Mouse (Mus musculus) hindbrain, embryonic 13.5 days (tissue): Measurements from ENCODE around the gene Zfp513. TPM values are rescaled to one million over a fixed set of nuclear protein-coding genes. Genes with fewer than 3 reads are reported as not detected.

Experiments
- ATAC-seq: fragments of 200-750 bp; cut with Nextera tagmentation; 2 replicates; pipeline ENCODE4 v1.8.0; 2017; ENCODE audit warnings: moderate TSS enrichment; ENCODE audit not compliant: low FRiP score
- H3K27ac ChIP-seq: fragments of 300-500 bp; sonication (generic); 2 replicates; pipeline ENCODE4 v1.5.1; 2015; ENCODE audit warnings: inconsistent platforms, mild to moderate bottlenecking, moderate library complexity
- H3K27me3 ChIP-seq: fragments of 300-500 bp; sonication (generic); 2 replicates; pipeline ENCODE4 v1.6.1; 2015; ENCODE audit warnings: mild to moderate bottlenecking, inconsistent platforms
- H3K36me3 ChIP-seq: fragments of 300-500 bp; sonication (generic); 2 replicates; pipeline ENCODE4 v1.6.1; 2015; ENCODE audit warnings: mild to moderate bottlenecking, inconsistent platforms
- H3K4me1 ChIP-seq: fragments of 300-500 bp; sonication (generic); replicated peaks from 2 replicates; pipeline ENCODE4 v1.6.1; 2015; ENCODE audit warnings: inconsistent platforms
- H3K4me2 ChIP-seq: fragments of 300-500 bp; sonication (generic); 2 replicates; pipeline ENCODE4 v1.6.1; 2015; ENCODE audit warnings: inconsistent platforms, mild to moderate bottlenecking, moderate library complexity
- H3K4me3 ChIP-seq: fragments of 300-500 bp; sonication (generic); 2 replicates; pipeline ENCODE4 v1.5.1; 2015; ENCODE audit warnings: mild to moderate bottlenecking, inconsistent platforms
- H3K9ac ChIP-seq: fragments of 300-500 bp; sonication (generic); 2 replicates; pipeline ENCODE4 v1.6.1; 2015; ENCODE audit warnings: mild to moderate bottlenecking, inconsistent platforms
- H3K9me3 ChIP-seq: fragments of 300-500 bp; sonication (generic); 2 replicates; pipeline ENCODE4 v1.6.1; 2016; ENCODE audit warnings: inconsistent platforms
- WGBS: fragments of 180-500 bp; shearing (Covaris S2); methylation state at CpG from one replicate; pipeline ENCODE4 v1.1.7; 2015; 5-methylcytosine and 5-hydroxymethylcytosine counted together
- polyA plus RNA-seq: library from polyadenylated mRNA; unstranded; fragments of >200 nt; fragmentation: Nextera tagmentation; extraction: Ambion mirVana; gene quantifications from 2 replicates; pipeline ENCODE4 v1.2.1, GENCODE M21; 2015

The Zfp513 gene
- polyA plus RNA-seq, 1 experiment from 2014 or later = 13.8 TPM

DNA sequence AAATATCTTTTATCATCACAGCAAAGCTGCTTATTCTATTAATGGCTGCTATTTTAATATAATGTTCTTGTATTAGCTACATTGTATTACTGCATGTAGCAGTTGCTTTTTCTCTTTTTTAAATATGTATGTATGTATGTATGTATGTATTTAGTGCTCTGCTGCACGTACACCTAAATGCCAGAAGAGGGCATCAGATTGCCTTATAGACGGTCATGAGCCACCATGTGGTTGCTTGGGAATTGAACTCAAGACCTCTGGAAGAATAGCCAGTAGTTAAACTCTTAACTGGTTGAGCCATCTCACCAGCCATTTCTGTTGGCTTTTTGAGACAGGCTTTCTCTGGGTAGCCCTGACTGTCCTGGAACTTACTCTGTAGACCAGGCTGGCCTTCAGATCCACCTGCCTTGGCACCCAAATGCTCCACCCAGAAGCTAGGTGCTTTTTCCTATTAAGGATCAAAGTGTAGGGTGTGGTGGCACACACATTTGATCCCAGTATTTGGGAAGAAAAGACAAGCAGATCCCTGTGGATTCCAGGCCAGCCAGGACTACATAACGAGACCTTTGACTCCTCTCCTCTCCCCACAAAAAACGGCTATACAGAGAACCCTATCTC, 13.8 kb downstream of the Zfp513 start:
- Histone ChIP-seq H3K27me3 (no peaks in the 10 kb centered on the region), H3K9me3 (no peaks in the 10 kb centered on the region), H3K4me1 (peaks cover 15% of the 10 kb centered on the region), H3K9ac (no peak overlapping the region), H3K27ac (no peak overlapping the region), H3K4me2 (no peak overlapping the region), H3K4me3 (no peak overlapping the region), H3K36me3 (peaks cover 44% of the 10 kb centered on the region)
- 76% methylated on average over 4 of the region's 4 CpGs for WGBS
- ATAC-seq = no peak

DNA sequence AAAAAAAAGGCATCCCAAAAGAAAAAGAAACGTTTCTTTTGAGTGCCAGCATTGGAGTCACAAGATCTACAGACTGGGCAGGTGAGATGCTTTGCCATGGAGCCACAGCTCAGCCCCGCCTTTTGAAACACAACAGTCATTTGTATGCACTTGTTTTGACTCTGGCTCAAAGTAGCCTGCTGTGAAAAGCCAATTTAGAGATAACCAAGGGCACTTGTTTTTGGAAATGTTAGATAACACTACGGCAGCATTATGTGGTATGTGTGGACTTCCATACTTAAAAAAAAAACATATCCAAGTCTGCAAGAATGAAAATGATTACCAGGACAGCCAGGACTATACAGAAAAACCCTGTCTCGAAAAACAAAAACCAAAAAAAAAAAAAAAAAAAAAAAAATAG, 18.4 kb downstream of the Zfp513 start:
- Histone ChIP-seq H3K4me3 (no peak overlapping the region), H3K4me1 (peaks cover 11% of the 10 kb centered on the region), H3K36me3 (peaks cover 19% of the 10 kb centered on the region), H3K27me3 (no peaks in the 10 kb centered on the region), H3K27ac (no peak overlapping the region), H3K9me3 (no peaks in the 10 kb centered on the region), H3K4me2 (no peak overlapping the region), H3K9ac (no peak overlapping the region)
- ATAC-seq = no peak
- WGBS = 69% methylated on average over 4 of the region's 4 CpGs

DNA sequence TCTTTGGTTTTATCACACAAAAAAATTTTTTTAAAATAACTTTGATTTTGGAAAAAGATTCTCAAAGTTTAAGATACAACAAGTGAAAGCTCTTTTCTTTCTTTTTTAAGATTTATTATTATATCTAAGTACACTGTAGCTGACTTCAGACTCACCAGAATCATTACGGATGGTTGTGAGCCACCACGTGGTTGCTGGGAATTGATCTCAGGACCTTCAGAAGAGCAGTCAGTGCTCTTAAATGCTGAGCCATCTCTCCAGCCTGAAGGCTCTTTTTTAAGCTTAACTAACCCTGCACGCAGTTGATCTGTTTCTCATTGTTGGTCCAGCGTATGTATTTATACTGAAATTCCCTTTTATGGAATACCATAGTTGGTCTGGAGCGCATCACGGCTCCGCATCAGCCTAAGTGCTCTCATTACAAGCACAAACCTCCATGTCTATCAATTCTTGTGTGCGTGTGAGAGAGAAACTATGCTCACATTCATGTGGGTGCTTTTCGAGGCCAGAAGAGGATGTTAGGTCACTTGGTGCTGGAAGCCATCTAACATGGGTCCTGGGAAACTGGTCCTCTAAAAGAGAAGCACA, 20.8 kb downstream of the Zfp513 start:
- WGBS = 95% methylated on average over 9 of the region's 9 CpGs
- H3K4me1 ChIP-seq = peaks cover 28% of the 10 kb centered on the region
- H3K9ac ChIP-seq = no peak overlapping the region
- H3K4me2 ChIP-seq = no peak overlapping the region
- no peak for ATAC-seq
- no peak overlapping the region for H3K4me3 ChIP-seq
- H3K27me3 ChIP-seq = no peaks in the 10 kb centered on the region
- H3K36me3 ChIP-seq = 0 out of 2 replicates have a peak, but pooled peaks cover 4% of the 10 kb centered on the region
- H3K27ac ChIP-seq = no peak overlapping the region
- H3K9me3 ChIP-seq = no peaks in the 10 kb centered on the region

DNA sequence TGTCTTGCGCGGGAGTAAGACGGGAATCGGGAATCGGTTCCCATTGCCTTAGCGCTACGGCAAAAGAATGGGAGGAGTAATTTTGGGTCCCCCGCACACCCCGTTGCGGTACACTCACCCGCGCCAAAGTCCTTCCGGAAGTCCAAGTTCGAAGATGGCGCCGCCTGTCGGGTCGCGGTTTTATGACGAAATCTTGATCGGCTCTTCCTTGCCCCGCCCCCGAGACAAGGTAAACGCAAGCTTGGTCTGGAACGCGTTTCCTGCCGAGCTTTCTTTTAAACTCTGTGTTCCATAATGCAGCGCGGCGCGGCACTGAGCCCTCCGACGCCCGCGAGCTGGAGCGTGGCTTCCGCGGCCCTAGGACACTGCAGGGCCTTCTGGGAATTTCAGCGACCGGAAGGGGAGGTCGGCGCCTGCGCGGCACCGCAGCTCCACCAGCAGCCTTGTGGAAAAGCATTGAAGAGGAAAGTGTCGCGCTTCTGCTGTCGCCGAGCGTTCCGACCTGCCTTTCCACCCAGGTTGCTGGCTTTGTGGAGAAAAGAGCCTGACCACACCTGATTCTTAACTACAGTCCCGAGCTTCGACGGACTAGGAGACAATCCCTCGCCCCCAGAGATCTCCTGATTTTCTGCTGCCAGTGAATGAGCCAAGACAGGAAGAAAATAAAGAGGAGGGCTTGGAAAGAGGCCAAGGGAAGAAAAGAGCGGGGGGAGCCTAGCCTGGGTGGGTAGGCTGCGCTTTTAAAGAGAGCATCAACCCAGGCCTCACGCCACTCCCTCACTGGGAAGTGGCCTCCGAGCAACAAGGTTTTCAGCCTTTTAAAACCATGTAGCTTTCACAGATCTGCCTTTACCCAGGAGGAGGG, 22.1 kb downstream of the Zfp513 start, which contains the start of the genes Gm29609 and Gtf3c2:
Gene Gm29609, minus strand, starts transcription at position 146 of the 865 bp plus-strand sequence.
Gene Gtf3c2, minus strand, starts transcription at position 379 of the 865 bp plus-strand sequence.
- Histone ChIP-seq H3K4me1 (peaks cover 28% of the 10 kb centered on the region), H3K27ac (peak within 1 kb of the TSS; percentile 94), H3K9ac (peak within 1 kb of the TSS; percentile 88), H3K9me3 (no peaks in the 10 kb centered on the region), H3K27me3 (no peaks in the 10 kb centered on the region), H3K4me2 (peak within 1 kb of the TSS; percentile 93), H3K4me3 (peak within 1 kb of the TSS; percentile 70), H3K36me3 (peaks cover 5% of the 10 kb centered on the region; the same call in 1 of the 2 replicates)
- WGBS = under 1% methylated on average over 59 of the region's 59 CpGs
- peak; percentile 99 for ATAC-seq

DNA sequence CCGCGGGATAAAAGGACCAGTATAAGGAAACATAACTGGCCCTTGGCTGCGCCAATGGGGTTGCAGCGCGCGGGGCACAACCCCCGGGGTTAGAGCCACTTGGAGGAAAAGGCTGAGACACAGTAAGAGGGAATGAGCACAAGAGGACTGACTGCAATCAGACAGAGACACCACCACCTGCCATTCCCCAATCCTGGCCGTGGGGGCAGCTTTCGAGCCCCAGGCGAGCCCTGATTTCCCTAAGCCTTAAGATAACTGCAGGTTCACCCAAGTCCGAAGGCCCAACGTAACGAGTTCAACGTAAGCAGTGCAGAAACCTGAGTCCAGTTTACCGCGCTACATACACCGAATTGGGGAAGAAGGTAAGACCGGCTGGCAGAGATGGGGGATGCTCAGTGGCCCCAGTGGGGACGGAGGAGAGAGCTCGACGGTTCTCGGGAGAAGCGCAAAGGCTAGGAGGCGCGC, 22.8 kb downstream of the Zfp513 start:
- peak overlapping the region; percentile 70 for H3K4me3 ChIP-seq

DNA sequence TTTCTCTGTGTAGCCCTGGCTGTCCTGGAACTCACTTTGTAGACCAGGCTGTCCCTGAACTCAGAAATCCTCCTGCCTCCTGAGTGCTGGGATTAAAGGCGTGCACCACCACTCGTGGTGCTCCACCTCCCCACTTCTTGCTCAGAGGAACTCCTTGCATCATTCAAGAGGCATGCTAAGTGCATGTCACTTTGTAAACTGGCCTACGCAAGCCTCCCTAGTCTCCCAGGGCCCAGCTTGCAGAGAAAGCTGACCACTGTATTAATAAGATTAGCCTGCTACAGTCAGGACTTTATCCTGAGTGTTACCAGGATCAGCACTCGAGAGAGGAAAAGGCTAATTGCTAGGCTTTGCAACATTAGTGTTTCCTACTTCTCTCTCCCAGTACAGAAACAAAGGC, 33.5 kb downstream of the Zfp513 start:
- no peak overlapping the region for H3K9ac ChIP-seq
- peaks cover 96% of the 10 kb centered on the region for H3K36me3 ChIP-seq

More for the DNA sequence above, 22.8 kb downstream of the Zfp513 start:
- no peaks in the 10 kb centered on the region for H3K27me3 ChIP-seq
- H3K9ac ChIP-seq = peak overlapping the region; percentile 88
- H3K36me3 ChIP-seq = peaks cover 9% of the 10 kb centered on the region
- H3K4me2 ChIP-seq = peak overlapping the region; percentile 93
- ATAC-seq = peak; percentile 85
- WGBS = 2% methylated on average over 25 of the region's 25 CpGs
- H3K4me1 ChIP-seq = peaks cover 28% of the 10 kb centered on the region
- H3K9me3 ChIP-seq = no peaks in the 10 kb centered on the region
- peak overlapping the region; percentile 94 for H3K27ac ChIP-seq

DNA sequence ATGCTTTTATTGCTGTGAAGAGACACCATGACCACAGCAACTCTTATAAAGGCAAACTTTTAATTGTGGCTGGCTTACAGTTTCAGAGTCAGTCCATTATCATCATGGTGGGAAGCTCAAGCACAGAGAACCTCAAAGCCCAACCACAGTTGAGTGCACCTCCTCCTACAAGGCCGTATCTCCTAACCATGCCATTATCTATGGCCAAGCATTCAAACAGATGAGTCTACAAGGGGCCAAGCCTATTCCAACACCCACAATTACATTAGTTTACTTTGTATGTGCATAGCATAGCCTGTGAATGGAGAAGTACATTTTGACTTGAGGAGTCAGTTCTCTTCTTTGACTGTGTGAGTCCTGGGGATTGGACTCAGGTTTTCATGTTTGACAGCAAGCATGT, 37.2 kb downstream of the Zfp513 start:
- no peaks in the 10 kb centered on the region for H3K4me1 ChIP-seq
- no peaks in the 10 kb centered on the region for H3K27me3 ChIP-seq
- no peak overlapping the region for H3K4me3 ChIP-seq
- ATAC-seq = no peak
- H3K27ac ChIP-seq = no peak overlapping the region
- H3K4me2 ChIP-seq = no peak overlapping the region
- 80% methylated on average over 1 of the region's 1 CpGs for WGBS
- H3K36me3 ChIP-seq = peaks cover 94% of the 10 kb centered on the region
- H3K9ac ChIP-seq = no peak overlapping the region
- H3K9me3 ChIP-seq = no peaks in the 10 kb centered on the region

More for the DNA sequence above, 33.5 kb downstream of the Zfp513 start:
- H3K4me3 ChIP-seq = no peak overlapping the region
- no peaks in the 10 kb centered on the region for H3K27me3 ChIP-seq
- H3K4me1 ChIP-seq = no peaks in the 10 kb centered on the region
- no peak for ATAC-seq
- WGBS = 89% methylated on average over 4 of the region's 4 CpGs
- no peak overlapping the region for H3K4me2 ChIP-seq
- H3K9me3 ChIP-seq = no peaks in the 10 kb centered on the region
- H3K27ac ChIP-seq = no peak overlapping the region

DNA sequence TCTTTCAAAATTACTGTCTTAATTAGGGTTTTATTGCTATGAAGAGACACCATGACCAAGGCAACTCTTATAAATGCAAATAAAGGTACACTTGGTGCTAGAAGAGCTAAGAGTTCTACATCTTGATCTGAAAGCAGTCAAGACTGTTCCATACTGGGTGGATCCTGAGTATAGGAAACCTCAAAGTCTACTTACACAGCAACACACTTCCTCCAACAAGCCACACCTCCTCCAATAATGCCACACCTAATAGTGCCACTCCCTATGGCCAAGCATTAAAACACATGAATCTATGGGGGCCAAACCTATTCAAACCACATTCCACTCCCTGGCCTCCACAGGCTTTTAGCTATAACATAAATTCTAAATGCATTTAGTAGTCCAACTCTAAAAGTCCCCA, 39.6 kb downstream of the Zfp513 start:
- Histone ChIP-seq H3K27me3 (no peaks in the 10 kb centered on the region), H3K4me2 (no peak overlapping the region), H3K27ac (no peak overlapping the region), H3K9ac (no peak overlapping the region), H3K9me3 (no peaks in the 10 kb centered on the region), H3K36me3 (peaks cover 94% of the 10 kb centered on the region), H3K4me1 (no peaks in the 10 kb centered on the region), H3K4me3 (no peak overlapping the region)
- no peak for ATAC-seq

DNA sequence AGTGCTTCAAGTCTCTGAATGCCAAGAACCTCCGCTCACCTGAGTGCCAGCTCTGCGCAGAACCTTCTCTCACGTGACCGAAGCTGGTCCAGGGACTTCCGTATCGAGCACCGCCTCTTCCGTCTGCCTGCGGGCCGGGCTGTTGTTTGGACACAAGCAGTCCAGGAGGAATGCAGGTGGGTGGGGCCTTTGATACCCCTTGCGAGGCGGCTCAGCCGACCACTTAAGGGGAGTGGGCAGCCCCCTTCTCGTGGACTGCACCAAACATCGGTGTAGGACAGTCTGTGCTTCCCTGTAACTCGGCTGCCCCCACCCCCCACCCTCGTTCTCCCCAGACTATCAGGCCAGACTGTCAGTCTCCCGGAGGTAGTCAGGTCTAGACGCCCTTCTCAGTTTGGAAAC, 48.0 kb downstream of the Zfp513 start, which contains the start of gene Mpv17:
Gene Mpv17, minus strand, starts transcription at position 100 of the 402 bp plus-strand sequence.
- Histone ChIP-seq H3K27me3 (no peaks in the 10 kb centered on the region), H3K9me3 (no peaks in the 10 kb centered on the region), H3K4me3 (peak within 1 kb of the TSS; percentile 65), H3K4me2 (peak within 1 kb of the TSS; percentile 84), H3K9ac (peak within 1 kb of the TSS; percentile 85), H3K36me3 (peaks cover 36% of the 10 kb centered on the region), H3K27ac (peak within 1 kb of the TSS; percentile 83), H3K4me1 (peaks cover 16% of the 10 kb centered on the region)
- under 1% methylated on average over 19 of the region's 19 CpGs for WGBS
- peak; percentile 96 for ATAC-seq

DNA sequence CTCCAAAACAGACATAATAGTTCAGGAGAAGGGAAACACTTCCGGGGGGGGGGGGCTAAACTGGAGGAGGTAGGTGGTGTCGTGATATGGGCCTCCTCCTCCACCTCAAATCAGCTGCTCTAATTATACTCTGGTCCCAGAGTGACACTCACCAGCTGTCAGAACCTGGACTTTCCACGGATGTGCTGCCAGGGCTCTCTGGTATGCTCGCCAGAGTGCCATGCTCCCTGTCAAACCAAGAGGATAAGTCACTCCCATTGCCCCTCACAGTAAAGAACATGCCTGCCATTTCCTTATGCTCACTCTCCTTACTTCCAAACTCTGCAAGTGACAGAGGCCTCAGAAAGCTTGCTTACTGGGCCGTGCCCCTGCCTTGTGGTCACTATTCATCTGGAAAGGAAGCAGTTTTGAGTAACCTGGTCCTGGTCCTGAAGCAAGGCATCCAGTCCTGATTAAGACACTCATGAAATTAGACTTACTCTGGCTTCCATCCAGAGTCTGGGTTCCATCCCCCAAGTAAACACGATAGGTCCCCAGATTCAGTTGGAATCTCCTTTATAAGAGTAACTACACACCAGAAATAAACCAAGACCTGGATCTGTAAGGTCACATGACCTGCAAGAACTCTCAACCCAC, 48.5 kb downstream of the Zfp513 start:
- WGBS = 41% methylated on average over 6 of the region's 6 CpGs
- peak overlapping the region; percentile 85 for H3K9ac ChIP-seq
- H3K36me3 ChIP-seq = peaks cover 31% of the 10 kb centered on the region
- no peaks in the 10 kb centered on the region for H3K9me3 ChIP-seq
- peak; percentile 26; the same call in 1 of the 2 replicates for ATAC-seq
- peaks cover 16% of the 10 kb centered on the region for H3K4me1 ChIP-seq
- peak overlapping the region; percentile 84 for H3K4me2 ChIP-seq
- no peaks in the 10 kb centered on the region for H3K27me3 ChIP-seq
- peak overlapping the region; percentile 65 for H3K4me3 ChIP-seq
- H3K27ac ChIP-seq = peak overlapping the region; percentile 83

DNA sequence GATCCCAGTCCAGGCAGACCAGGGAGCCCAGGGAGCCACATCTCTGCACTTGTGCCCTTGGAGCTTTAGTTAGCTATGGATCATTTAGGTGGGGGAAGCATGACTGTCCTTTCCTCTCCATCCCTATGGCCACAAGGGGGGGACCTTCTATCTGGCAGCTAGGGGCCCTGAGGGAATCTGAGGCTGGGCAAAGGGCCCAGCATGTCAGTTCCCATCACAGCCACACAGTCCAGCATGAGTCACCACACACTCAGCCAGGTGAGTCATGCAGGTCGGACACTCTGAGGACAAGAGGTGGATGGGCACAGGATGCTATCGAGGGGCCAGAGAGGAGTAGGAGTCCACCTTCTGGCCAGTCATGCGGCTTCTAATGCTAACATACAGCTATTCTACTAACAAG, 50.4 kb downstream of the Zfp513 start:
- Histone ChIP-seq H3K9me3 (no peaks in the 10 kb centered on the region), H3K27ac (no peak overlapping the region), H3K27me3 (no peaks in the 10 kb centered on the region), H3K36me3 (peaks cover 12% of the 10 kb centered on the region), H3K4me2 (no peak overlapping the region), H3K4me3 (no peak overlapping the region), H3K9ac (no peak overlapping the region), H3K4me1 (peaks cover 16% of the 10 kb centered on the region)
- 90% methylated on average over 3 of the region's 3 CpGs for WGBS
- ATAC-seq = no peak

DNA sequence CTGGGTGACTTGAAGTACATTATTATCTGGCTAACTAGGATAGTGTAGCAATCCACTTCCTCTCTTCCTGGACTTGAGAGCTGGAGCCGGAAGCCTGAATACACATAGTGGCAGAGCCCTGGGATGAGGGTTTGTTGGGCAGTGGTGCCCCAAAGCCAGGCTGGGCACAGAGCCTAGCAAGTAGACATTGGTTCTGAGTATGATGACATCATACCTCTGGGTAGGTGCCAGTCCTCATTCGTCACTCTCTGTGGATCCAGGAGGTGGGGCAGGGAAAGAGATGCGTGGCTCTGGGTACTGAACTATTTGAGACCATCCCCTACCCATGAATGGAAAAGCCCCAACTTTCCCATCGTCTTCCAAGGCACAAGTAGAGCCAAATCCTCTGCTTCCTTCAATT, 52.3 kb downstream of the Zfp513 start:
- WGBS = 90% methylated on average over 4 of the region's 4 CpGs
- H3K27ac ChIP-seq = no peak overlapping the region
- no peaks in the 10 kb centered on the region for H3K27me3 ChIP-seq
- H3K36me3 ChIP-seq = peaks cover 24% of the 10 kb centered on the region
- H3K9me3 ChIP-seq = no peaks in the 10 kb centered on the region
- no peak overlapping the region for H3K9ac ChIP-seq
- H3K4me2 ChIP-seq = no peak overlapping the region
- H3K4me3 ChIP-seq = no peak overlapping the region
- ATAC-seq = no peak
- peaks cover 13% of the 10 kb centered on the region for H3K4me1 ChIP-seq
